Mouse (Mus musculus) thymus, adult 2 months (tissue): ENCODE measurements at regions not wholly inside any gene's neighbourhood (a gene's known extent, or its start where the extent isn't known, plus 50 kb on each side); places are given as distances from the start of the nearest gene placed in this dataset.

Source experiments
- CTCF ChIP-seq: fragments of 200-500 bp; IDR thresholded peaks from 2 replicates; pipeline ENCODE4 v1.5.1; 2012; ENCODE audit warnings: mild to moderate bottlenecking, control low read depth, low read length, moderate library complexity, borderline replicate concordance; ENCODE audit not compliant: control insufficient read depth, poor library complexity, insufficient read depth; ENCODE audit errors: extremely low read depth
- POLR2A ChIP-seq: fragments of 200-500 bp; IDR thresholded peaks from 2 replicates; pipeline ENCODE4 v1.6.1; 2012; ENCODE audit warnings: mild to moderate bottlenecking, low read length, control low read depth, moderate library complexity; ENCODE audit not compliant: control insufficient read depth, poor library complexity, insufficient read depth; ENCODE audit errors: extremely low read depth

- no peak for TF ChIP-seq CTCF
- no peak for TF ChIP-seq POLR2A
Measured at GRCm38 (mm10) chr7:73183761-73184160, 191.5 kb upstream of the Rgma start.
